Comparison of ENCODE assay signal across 21 mouse cellular contexts in the genomic region with DNA sequence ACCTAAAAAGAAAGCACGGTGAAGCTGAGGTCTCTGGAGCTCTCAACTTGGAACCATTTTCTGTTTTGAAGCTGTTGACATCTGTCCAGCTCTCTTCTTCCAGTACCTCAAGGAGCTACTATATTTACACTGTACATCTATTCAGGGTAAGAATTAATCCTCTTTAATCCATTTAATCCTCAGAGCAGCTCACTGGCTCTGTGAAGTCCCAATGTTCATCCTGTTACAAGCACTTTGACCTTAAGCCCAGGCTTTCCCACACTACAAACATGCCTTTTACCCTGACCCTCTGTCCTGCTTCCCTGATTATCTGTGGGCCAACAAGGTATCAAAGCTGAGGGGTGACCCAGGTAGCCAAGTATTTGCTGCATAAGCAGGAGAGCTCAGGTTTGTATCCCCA.
DNase-seq lines count a peak whose midpoint lies in the region; TF ChIP-seq lines count a peak whose summit lies in the region.
"Had no signal": no experiment of that assay in that cellular context is flagged by ENCODE, and none has a peak within 500 bp of the region (broad histone marks: within the 10 kb centered on the region; RNA-seq: fewer than 3 reads in every experiment).

No protein-coding gene starts in this region.

- TF ChIP-seq CTCF in gastrocnemius, adult 2 months (IDR thresholded peaks at IDR 0.05): no peak

- DNase-seq in gastrocnemius, adult 2 months: no peak
- DNase-seq in gastrocnemius, postnatal 14 days: no peak
- DNase-seq in limb, embryonic 10.5 days (ENCODE audit: low spot score): no peak
- peak; percentile 30 for DNase-seq in retina, postnatal 7 days (ENCODE audit: low read depth, low spot score)
- DNase-seq in testis, postnatal 14 days (ENCODE audit: low spot score): no peak
- DNase-seq: adrenal gland, adult 8-10 months; adrenal gland, postnatal 14 days; adrenal gland, postnatal 36 days; B cell, adult 2 months; cerebellum, adult 11-12 months; cerebellum, adult 2 months; cerebellum, adult 9-10 months; cerebellum, postnatal 10 days; cerebellum, postnatal 25 days had no signal

- intact Hi-C loops in gastrocnemius, adult 2 months (cut with DNase I): no loop called here
- intact Hi-C loops in gastrocnemius, postnatal 14 days (cut with DNase I; ENCODE audit: low total_unique reads): no loop called here

- H3K4me1 ChIP-seq in limb, embryonic 10.5 days: peaks cover 72% of the 10 kb centered on the region
- H3K4me1 ChIP-seq: forebrain, embryonic 13.5 days had no signal

- H3K27me3 ChIP-seq in limb, embryonic 10.5 days (ENCODE audit: low read depth, poor library complexity, severe bottlenecking): 0 out of 2 replicates have a peak, but pooled peaks cover 4% of the 10 kb centered on the region
- H3K27me3 ChIP-seq: CH12.LX; embryonic facial prominence, embryonic 12.5 days; forebrain, embryonic 13.5 days; forebrain, embryonic 15.5 days; Patski had no signal

- H3K27ac ChIP-seq in gastrocnemius, adult 2 months: 0 out of 2 replicates have a peak overlapping the region, but pooled peaks have one; percentile 35
- H3K27ac ChIP-seq in limb, embryonic 10.5 days: peak overlapping the region; percentile 38; the same call in 1 of the 2 replicates
- H3K27ac ChIP-seq: embryonic facial prominence, embryonic 10.5 days; embryonic facial prominence, embryonic 12.5 days; forebrain, embryonic 13.5 days; forebrain, embryonic 15.5 days had no signal

- H3K36me3 ChIP-seq in limb, embryonic 10.5 days: no peaks in the 10 kb centered on the region
- H3K36me3 ChIP-seq: embryonic facial prominence, embryonic 10.5 days; embryonic facial prominence, embryonic 12.5 days; forebrain, embryonic 15.5 days; G1E had no signal

- WGBS in limb, embryonic 10.5 days: 85% methylated on average over 1 of the region's 1 CpGs

- H3K9me3 ChIP-seq in limb, embryonic 10.5 days (replicated peaks): no peaks in the 10 kb centered on the region
- H3K9me3 ChIP-seq: embryonic facial prominence, embryonic 10.5 days; embryonic facial prominence, embryonic 12.5 days; forebrain, embryonic 13.5 days; forebrain, embryonic 15.5 days; G1E had no signal

- no peak overlapping the region for H3K4me3 ChIP-seq in gastrocnemius, adult 2 months
- H3K4me3 ChIP-seq in limb, embryonic 10.5 days: no peak overlapping the region
- H3K4me3 ChIP-seq: embryonic facial prominence, embryonic 10.5 days; embryonic facial prominence, embryonic 12.5 days; forebrain, embryonic 13.5 days; forebrain, embryonic 15.5 days had no signal
